Mouse (Mus musculus) lung, postnatal 0 days (tissue): Measurements from ENCODE around the gene Ccdc183.

Source experiments
- CTCF ChIP-seq: IDR thresholded peaks from 2 replicates; pipeline ENCODE4 v1.5.1; 2016; ENCODE audit warnings: antibody characterized with exemption, mild to moderate bottlenecking
- EP300 ChIP-seq: IDR thresholded peaks from 2 replicates; pipeline ENCODE4 v1.6.1; 2016; ENCODE audit warnings: antibody characterized with exemption, mild to moderate bottlenecking, control low read depth

DNA sequence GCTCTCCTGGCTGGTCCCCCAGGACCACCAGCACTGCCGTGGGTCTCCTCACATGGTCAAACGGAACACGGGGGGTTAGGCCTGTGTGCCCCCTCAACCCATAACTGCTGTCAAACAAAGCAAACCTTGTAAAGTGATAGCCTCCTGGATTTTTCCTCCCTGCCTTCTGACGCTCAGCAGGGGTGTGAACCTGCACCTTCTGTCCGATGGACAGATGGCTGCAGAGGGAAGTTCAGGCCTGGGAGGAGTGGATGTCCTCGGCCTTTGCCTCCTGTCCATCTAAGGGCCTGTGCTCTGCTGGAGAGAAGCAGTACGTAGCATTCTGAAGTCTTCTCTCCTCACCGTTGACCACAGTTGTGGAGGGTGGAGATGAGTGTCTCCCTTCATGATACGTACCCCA lies 55.5 kb downstream of the Ccdc183 start:
- no peak for TF ChIP-seq CTCF
- TF ChIP-seq EP300 = no peak
